Mouse (Mus musculus) liver, embryonic 14.5 days (tissue): ENCODE results near the gene Nme3. TPM values are rescaled to one million over a fixed set of nuclear protein-coding genes. Genes with fewer than 3 reads are reported as not detected.

ENCODE experiments used
- ATAC-seq: fragments of 200-750 bp; cut with Nextera tagmentation; 2 replicates; pipeline ENCODE4 v1.8.0; 2017; ENCODE audit warnings: moderate number of reproducible peaks, mild to moderate bottlenecking, moderate library complexity; ENCODE audit not compliant: insufficient read depth
- DNase-seq, 3 experiments: peaks; one replicate each; pipeline ENCODE4 v3.0.0-alpha.2; 2012 to 2013; ENCODE audit warnings: low read depth in 3 of 3, low spot score in 3 of 3
- H3K27ac ChIP-seq: fragments of 300-500 bp; sonication (generic); 2 replicates; pipeline ENCODE4 v1.5.1; 2014; ENCODE audit warnings: moderate library complexity, mild to moderate bottlenecking, control low read depth, inconsistent platforms
- H3K27me3 ChIP-seq: fragments of 300-500 bp; sonication (generic); 2 replicates; pipeline ENCODE4 v1.6.1; 2014; ENCODE audit warnings: mild to moderate bottlenecking, low read length, moderate library complexity; ENCODE audit not compliant: control insufficient read depth, insufficient read depth
- H3K36me3 ChIP-seq: fragments of 300-500 bp; sonication (generic); replicated peaks from 2 replicates; pipeline ENCODE4 v1.6.1; 2014; ENCODE audit warnings: low read depth; ENCODE audit not compliant: control insufficient read depth, insufficient read depth
- H3K4me1 ChIP-seq, 2 experiments: fragments of 200-500 bp in 1 of 2; fragments of 300-500 bp in 1 of 2; sonication (generic) in 1 of 2; replicated peaks; 2 replicates each; pipeline ENCODE4 v1.6.1; 2012 to 2014; ENCODE audit warnings: antibody characterized with exemption in 1 of 2, inconsistent platforms in 1 of 2, low read length in 1 of 2; ENCODE audit not compliant: control insufficient read depth in 2 of 2, insufficient read depth in 2 of 2
- H3K4me2 ChIP-seq: fragments of 300-500 bp; sonication (generic); 2 replicates; pipeline ENCODE4 v1.6.1; 2014; ENCODE audit warnings: low read depth, mild to moderate bottlenecking, control low read depth, moderate library complexity
- H3K4me3 ChIP-seq, 2 experiments: fragments of 200-500 bp in 1 of 2; fragments of 300-500 bp in 1 of 2; sonication (generic) in 1 of 2; 2 replicates each; pipeline ENCODE4 v1.5.1; 2012 to 2014; ENCODE audit warnings: low read depth in 2 of 2, low read length in 2 of 2, mild to moderate bottlenecking in 2 of 2, control low read depth in 1 of 2, inconsistent platforms in 1 of 2, moderate library complexity in 1 of 2; ENCODE audit not compliant: insufficient read depth in 1 of 2
- H3K9ac ChIP-seq: fragments of 300-500 bp; sonication (generic); replicated peaks from 2 replicates; pipeline ENCODE4 v1.6.1; 2014; ENCODE audit warnings: mild to moderate bottlenecking, control low read depth, moderate library complexity
- H3K9me3 ChIP-seq: fragments of 300-500 bp; sonication (generic); 2 replicates; pipeline ENCODE4 v1.6.1; 2016; ENCODE audit warnings: low read length, mixed read lengths; ENCODE audit not compliant: control insufficient read depth
- CTCF ChIP-seq: IDR thresholded peaks from 2 replicates; pipeline ENCODE4 v1.5.1; 2016; ENCODE audit warnings: antibody characterized with exemption, low read depth, control low read depth
- EP300 ChIP-seq: IDR thresholded peaks from 2 replicates; pipeline ENCODE4 v1.6.1; 2016; ENCODE audit warnings: antibody characterized with exemption, low read depth
- WGBS: fragments of 180-500 bp; shearing (Covaris S2); extraction: QIAGEN DNeasy Blood & Tissue Kit; methylation state at CpG from one replicate; pipeline ENCODE4 v1.1.7; 2014; ENCODE audit not compliant: insufficient replicate concordance; 5-methylcytosine and 5-hydroxymethylcytosine counted together
- polyA plus RNA-seq, 2 experiments: library from polyadenylated mRNA; depleted of rRNA in 1 of 2; stranded (reverse) in 1 of 2; unstranded in 1 of 2; fragments of >200 nt; fragmentation: Nextera tagmentation in 1 of 2; extraction: Ambion mirVana in 1 of 2; gene quantifications; 2 replicates each; pipeline versions ENCODE4 v1.2.1 to v1.2.3; 2012 to 2014

Gene Nme3
- polyA plus RNA-seq, 2 experiments: 55.7 to 79.2 TPM

DNA sequence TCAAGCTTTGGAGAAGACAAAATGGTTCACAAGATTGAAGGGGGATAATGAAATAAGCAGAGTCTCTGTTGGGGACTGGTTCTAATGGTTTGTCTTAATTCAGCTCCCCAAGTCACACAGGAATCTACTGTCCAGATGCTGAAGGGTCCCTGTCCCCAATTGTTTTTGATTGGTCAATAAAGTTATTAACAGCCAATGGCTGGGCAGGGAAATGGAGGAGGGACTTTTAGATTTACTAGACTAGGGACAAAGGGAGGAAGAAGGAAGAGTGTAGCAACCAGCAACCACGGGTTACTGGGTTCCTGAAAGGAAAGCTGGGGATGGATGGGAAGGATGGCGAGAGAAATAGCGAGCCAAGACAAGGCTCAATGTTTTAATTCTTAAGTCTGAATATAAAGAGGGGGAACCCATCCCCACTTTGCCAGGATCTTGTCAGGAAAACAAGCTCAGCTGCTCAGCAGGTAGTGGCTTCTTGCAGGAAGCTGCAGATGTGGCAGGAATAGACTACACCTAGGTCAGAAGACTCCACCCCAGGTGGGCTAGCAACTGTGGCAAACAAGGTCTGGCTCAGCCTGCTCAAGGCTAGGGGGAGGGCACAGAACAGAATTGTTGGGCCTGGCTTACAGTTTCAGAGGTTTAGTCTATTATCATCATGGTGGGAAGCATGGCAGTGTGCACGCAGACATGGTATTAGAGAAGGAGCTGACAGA, 22.4 kb upstream of the Nme3 start:
- Histone ChIP-seq H3K27me3 (no peaks in the 10 kb centered on the region), H3K4me1 (no peaks in the 10 kb centered on the region), H3K4me2 (no peak overlapping the region), H3K27ac (no peak overlapping the region), H3K36me3 (no peaks in the 10 kb centered on the region), H3K9ac (no peak overlapping the region), H3K9me3 (no peaks in the 10 kb centered on the region), H3K4me3 (no peak overlapping the region)
- 42% methylated on average over 4 of the region's 4 CpGs for WGBS
- ATAC-seq: no peak
- TF ChIP-seq EP300 (no peak), CTCF (no peak)
- no peak for DNase-seq

DNA sequence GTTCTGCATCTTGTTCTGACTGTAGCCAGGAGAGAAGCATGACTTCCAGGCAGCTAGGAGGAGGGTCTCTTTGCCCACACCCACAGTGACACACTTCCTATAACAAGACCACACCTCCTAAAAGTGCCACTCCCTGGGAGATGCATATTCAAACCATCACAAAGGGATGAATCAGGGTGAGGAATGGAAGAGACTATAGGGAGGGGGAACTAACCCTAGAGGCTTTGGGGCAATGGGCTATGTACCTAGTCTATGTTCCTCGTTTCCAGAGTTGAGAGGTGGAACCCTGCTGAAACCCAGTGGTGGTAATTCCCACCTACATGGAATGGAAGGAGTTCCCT, 21.9 kb upstream of the Nme3 start:
- H3K36me3 ChIP-seq: no peaks in the 10 kb centered on the region
- no peak for ATAC-seq
- no peak overlapping the region for H3K4me2 ChIP-seq
- TF ChIP-seq EP300 (no peak), CTCF (no peak)
- H3K9ac ChIP-seq: no peak overlapping the region
- no peak overlapping the region for H3K4me3 ChIP-seq
- no peaks in the 10 kb centered on the region for H3K9me3 ChIP-seq
- WGBS: 32% methylated on average over 1 of the region's 1 CpGs
- H3K27ac ChIP-seq: no peak overlapping the region
- H3K4me1 ChIP-seq: no peaks in the 10 kb centered on the region
- DNase-seq: no peak
- no peaks in the 10 kb centered on the region for H3K27me3 ChIP-seq

DNA sequence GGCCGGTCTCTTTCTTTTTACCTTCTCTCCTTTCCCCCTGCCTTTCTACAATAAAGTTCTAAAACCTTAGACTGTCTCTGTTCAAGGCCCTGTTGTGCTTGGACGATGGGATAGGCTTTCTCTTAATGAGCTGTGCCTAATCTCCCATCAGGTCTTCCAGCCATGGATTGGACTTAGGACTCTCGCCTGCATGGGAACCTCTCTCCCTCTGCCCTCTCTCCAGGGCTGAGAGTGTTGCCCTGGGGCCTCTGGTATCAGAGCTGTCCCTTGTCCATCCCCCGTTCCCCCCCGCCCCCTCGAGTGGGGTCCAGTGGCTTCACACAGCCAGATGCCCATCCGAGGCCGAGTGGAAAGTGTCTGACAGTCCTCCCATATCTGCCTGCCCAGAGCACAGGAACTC, 21.3 kb upstream of the Nme3 start:
- Histone ChIP-seq H3K4me1 (no peaks in the 10 kb centered on the region), H3K9me3 (no peaks in the 10 kb centered on the region), H3K4me2 (no peak overlapping the region), H3K4me3 (no peak overlapping the region), H3K27ac (no peak overlapping the region), H3K27me3 (no peaks in the 10 kb centered on the region), H3K36me3 (no peaks in the 10 kb centered on the region), H3K9ac (no peak overlapping the region)
- DNase-seq (no peak), ATAC-seq (no peak)
- WGBS: 62% methylated on average over 8 of the region's 8 CpGs
- no peak for TF ChIP-seq EP300

DNA sequence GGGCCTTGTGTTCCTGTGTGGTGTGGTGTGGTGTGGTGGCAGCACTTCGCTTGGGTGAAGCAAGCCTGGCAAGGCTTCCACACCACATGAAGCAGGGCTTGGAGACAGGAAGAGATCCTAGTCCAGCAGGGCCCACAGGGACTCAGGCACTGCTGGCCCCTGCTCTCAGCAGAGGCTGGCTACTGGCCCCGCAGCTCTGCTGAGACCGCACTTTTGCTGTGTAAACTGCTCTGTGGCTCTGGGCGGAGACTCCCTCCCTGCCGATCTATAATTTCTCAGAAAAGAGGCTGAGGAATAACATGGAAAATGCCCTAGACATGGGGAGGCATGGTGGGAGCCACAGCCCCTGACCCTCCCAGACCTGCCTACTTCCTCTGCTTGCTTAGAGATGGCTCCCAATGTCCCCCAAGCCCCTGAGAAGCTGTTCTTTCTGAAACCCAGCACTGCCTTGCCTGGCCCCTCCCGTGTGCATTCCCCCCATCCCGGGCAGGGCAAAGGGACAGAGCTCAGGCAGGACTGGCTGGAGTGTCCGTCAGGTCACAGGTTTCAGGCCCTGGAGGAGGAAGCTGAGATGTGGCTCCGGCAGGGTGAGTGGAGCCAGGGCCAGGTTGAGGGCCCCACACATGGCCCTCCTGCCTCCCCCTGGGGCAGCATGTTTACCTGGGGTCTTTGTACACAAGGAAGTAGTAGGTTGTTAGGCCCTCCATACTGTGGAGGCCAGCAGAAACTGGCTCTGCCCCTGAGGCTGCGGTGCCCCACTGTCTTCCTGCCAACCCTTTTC, 18.8 kb upstream of the Nme3 start:
- no peak for TF ChIP-seq EP300
- no peak for TF ChIP-seq CTCF
- DNase-seq: no peak
- peaks cover 1% of the 10 kb centered on the region for H3K36me3 ChIP-seq
- peak; percentile 48 for ATAC-seq
- WGBS: 58% methylated on average over 10 of the region's 10 CpGs
- no peaks in the 10 kb centered on the region for H3K27me3 ChIP-seq
- no peaks in the 10 kb centered on the region for H3K4me1 ChIP-seq
- no peak overlapping the region for H3K4me3 ChIP-seq
- H3K27ac ChIP-seq: 0 out of 2 replicates have a peak overlapping the region, but pooled peaks have one; percentile 8
- no peaks in the 10 kb centered on the region for H3K9me3 ChIP-seq
- H3K9ac ChIP-seq: no peak overlapping the region
- H3K4me2 ChIP-seq: peak overlapping the region; percentile 42

DNA sequence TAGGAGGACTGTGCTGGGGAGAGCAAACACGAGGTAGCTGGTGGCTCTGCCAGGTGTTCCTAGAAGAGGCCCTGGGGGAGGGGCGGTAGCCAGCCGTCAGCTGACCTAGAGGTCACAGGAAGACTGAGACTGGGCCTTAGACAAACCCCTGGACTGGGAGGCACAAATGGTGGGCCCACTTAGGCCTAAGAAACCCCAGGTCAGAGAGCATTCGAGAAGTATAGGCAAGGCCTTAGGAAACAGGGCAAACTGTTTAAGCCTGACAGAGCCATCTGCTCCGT, 18.2 kb upstream of the Nme3 start:
- Histone ChIP-seq H3K27ac (no peak overlapping the region), H3K36me3 (peaks cover 7% of the 10 kb centered on the region), H3K4me3 (no peak overlapping the region), H3K4me1 (no peaks in the 10 kb centered on the region), H3K4me2 (peak overlapping the region; percentile 42), H3K9ac (no peak overlapping the region), H3K27me3 (no peaks in the 10 kb centered on the region), H3K9me3 (no peaks in the 10 kb centered on the region)
- DNase-seq (no peak), ATAC-seq (peak; percentile 43; the same call in 1 of the 2 replicates)
- no peak for TF ChIP-seq EP300
- no peak for TF ChIP-seq CTCF
- 56% methylated on average over 5 of the region's 5 CpGs for WGBS
